Mouse (Mus musculus) limb, embryonic 15.5 days (tissue): ENCODE results near the gene Agbl5. TPM values are rescaled to one million over a fixed set of nuclear protein-coding genes. Genes with fewer than 3 reads are reported as not detected.
A peak's percentile ranks its signal among the peaks of the same experiment; 100 is the strongest.

Source experiments
- ATAC-seq: fragments of 200-750 bp; cut with Nextera tagmentation; 2 replicates; pipeline ENCODE4 v1.8.0; 2017; ENCODE audit warnings: low read depth, moderate TSS enrichment; ENCODE audit not compliant: insufficient number of reproducible peaks, low FRiP score, low TSS enrichment
- H3K27ac ChIP-seq: fragments of 300-500 bp; sonication (generic); 2 replicates; pipeline ENCODE4 v1.5.1; 2015; ENCODE audit warnings: moderate library complexity, mild to moderate bottlenecking, inconsistent platforms
- H3K27me3 ChIP-seq: fragments of 300-500 bp; sonication (generic); 2 replicates; pipeline ENCODE4 v1.6.1; 2015; ENCODE audit warnings: inconsistent platforms
- H3K36me3 ChIP-seq: fragments of 300-500 bp; sonication (generic); 2 replicates; pipeline ENCODE4 v1.6.1; 2015; ENCODE audit warnings: inconsistent platforms
- H3K4me1 ChIP-seq: fragments of 300-500 bp; sonication (generic); 2 replicates; pipeline ENCODE4 v1.6.1; 2015; ENCODE audit warnings: inconsistent platforms
- H3K4me2 ChIP-seq: fragments of 300-500 bp; sonication (generic); 2 replicates; pipeline ENCODE4 v1.6.1; 2015; ENCODE audit warnings: mild to moderate bottlenecking, inconsistent platforms
- H3K4me3 ChIP-seq: fragments of 300-500 bp; sonication (generic); 2 replicates; pipeline ENCODE4 v1.5.1; 2015; ENCODE audit warnings: mild to moderate bottlenecking, inconsistent platforms
- H3K9ac ChIP-seq: fragments of 300-500 bp; sonication (generic); 2 replicates; pipeline ENCODE4 v1.6.1; 2015; ENCODE audit warnings: inconsistent platforms
- H3K9me3 ChIP-seq: fragments of 300-500 bp; sonication (generic); 2 replicates; pipeline ENCODE4 v1.6.1; 2016; ENCODE audit warnings: inconsistent platforms
- WGBS: fragments of 180-500 bp; shearing (Covaris S2); methylation state at CpG from one replicate; pipeline ENCODE4 v1.1.7; 2015; 5-methylcytosine and 5-hydroxymethylcytosine counted together
- polyA plus RNA-seq: library from polyadenylated mRNA; unstranded; fragments of >200 nt; fragmentation: Nextera tagmentation; extraction: Ambion mirVana; gene quantifications from 2 replicates; pipeline ENCODE4 v1.2.1, GENCODE M21; 2015

Gene Agbl5
- polyA plus RNA-seq, 1 experiment from 2014 or later: 21.9 TPM

GRCm38 (mm10) chr5:30944956-30945781, 56.7 kb downstream of the Agbl5 start, which contains the start of gene Cgref1:
Cgref1 (minus strand) TSS chr5:30945591.
- peak within 1 kb of the TSS; percentile 92 for H3K4me2 ChIP-seq
- H3K27me3 ChIP-seq: peaks cover 6% of the 10 kb centered on the region; the same call in 1 of the 2 replicates
- peak within 1 kb of the TSS; percentile 35; the same call in 1 of the 2 replicates for H3K9ac ChIP-seq
- no peak within 1 kb of the TSS for H3K27ac ChIP-seq
- no peaks in the 10 kb centered on the region for H3K9me3 ChIP-seq
- WGBS: 5% methylated on average over 44 of the region's 44 CpGs
- H3K36me3 ChIP-seq: no peaks in the 10 kb centered on the region
- peaks cover 18% of the 10 kb centered on the region for H3K4me1 ChIP-seq
- peak; percentile 64 for ATAC-seq
- H3K4me3 ChIP-seq: peak within 1 kb of the TSS; percentile 51

- no peak overlapping the region for H3K27ac ChIP-seq
- no peak overlapping the region for H3K4me3 ChIP-seq
- no peak overlapping the region for H3K4me2 ChIP-seq
- H3K9ac ChIP-seq: no peak overlapping the region
- H3K9me3 ChIP-seq: no peaks in the 10 kb centered on the region
- 64% methylated on average over 5 of the region's 5 CpGs for WGBS
- peaks cover 24% of the 10 kb centered on the region for H3K4me1 ChIP-seq
- ATAC-seq: no peak
- peaks cover 6% of the 10 kb centered on the region; the same call in 1 of the 2 replicates for H3K27me3 ChIP-seq
- peaks cover 18% of the 10 kb centered on the region for H3K36me3 ChIP-seq
Observed at GRCm38 (mm10) chr5:30948620-30949019, 60.1 kb downstream of the Agbl5 start.

GRCm38 (mm10) chr5:30949654-30950326, 61.3 kb downstream of the Agbl5 start:
- peak; percentile 66 for ATAC-seq
- Histone ChIP-seq H3K9ac (peak overlapping the region; percentile 53; the same call in 1 of the 2 replicates), H3K4me2 (peak overlapping the region; percentile 90), H3K4me1 (peaks cover 24% of the 10 kb centered on the region), H3K27ac (peak overlapping the region; percentile 86), H3K36me3 (peaks cover 30% of the 10 kb centered on the region), H3K27me3 (peaks cover 4% of the 10 kb centered on the region; the same call in 1 of the 2 replicates), H3K4me3 (peak overlapping the region; percentile 58), H3K9me3 (no peaks in the 10 kb centered on the region)
- WGBS: 2% methylated on average over 31 of the region's 31 CpGs

- Histone ChIP-seq H3K9ac (peak overlapping the region; percentile 53; the same call in 1 of the 2 replicates), H3K4me1 (peaks cover 19% of the 10 kb centered on the region), H3K4me3 (peak overlapping the region; percentile 58), H3K9me3 (no peaks in the 10 kb centered on the region), H3K36me3 (peaks cover 36% of the 10 kb centered on the region), H3K4me2 (peak overlapping the region; percentile 90), H3K27me3 (no peaks in the 10 kb centered on the region), H3K27ac (peak overlapping the region; percentile 77)
- 49% methylated on average over 4 of the region's 4 CpGs for WGBS
- ATAC-seq: no peak
Observed at GRCm38 (mm10) chr5:30950451-30950850, 62.0 kb downstream of the Agbl5 start.

- Histone ChIP-seq H3K9ac (no peak overlapping the region), H3K4me1 (peaks cover 18% of the 10 kb centered on the region), H3K27me3 (no peaks in the 10 kb centered on the region), H3K4me3 (no peak overlapping the region), H3K27ac (no peak overlapping the region), H3K9me3 (no peaks in the 10 kb centered on the region), H3K4me2 (no peak overlapping the region), H3K36me3 (peaks cover 41% of the 10 kb centered on the region)
- no peak for ATAC-seq
- WGBS: 86% methylated on average over 2 of the region's 2 CpGs
Observed at GRCm38 (mm10) chr5:30950922-30951321, 62.4 kb downstream of the Agbl5 start.

- Histone ChIP-seq H3K9ac (no peak overlapping the region), H3K4me1 (peaks cover 18% of the 10 kb centered on the region), H3K27ac (no peak overlapping the region), H3K27me3 (no peaks in the 10 kb centered on the region), H3K4me2 (no peak overlapping the region), H3K4me3 (no peak overlapping the region), H3K9me3 (no peaks in the 10 kb centered on the region), H3K36me3 (peaks cover 44% of the 10 kb centered on the region)
- 84% methylated on average over 6 of the region's 6 CpGs for WGBS
- no peak for ATAC-seq
Observed at GRCm38 (mm10) chr5:30951706-30952105, 63.2 kb downstream of the Agbl5 start.

GRCm38 (mm10) chr5:30952551-30952950, 64.1 kb downstream of the Agbl5 start:
- no peaks in the 10 kb centered on the region for H3K27me3 ChIP-seq
- H3K4me3 ChIP-seq: no peak overlapping the region
- no peak overlapping the region for H3K4me2 ChIP-seq
- peaks cover 47% of the 10 kb centered on the region for H3K36me3 ChIP-seq
- no peaks in the 10 kb centered on the region for H3K9me3 ChIP-seq
- WGBS: 88% methylated on average over 5 of the region's 5 CpGs
- H3K4me1 ChIP-seq: peaks cover 21% of the 10 kb centered on the region
- ATAC-seq: no peak
- no peak overlapping the region for H3K27ac ChIP-seq
- no peak overlapping the region for H3K9ac ChIP-seq

GRCm38 (mm10) chr5:30954065-30954464, 65.6 kb downstream of the Agbl5 start:
- no peak overlapping the region for H3K9ac ChIP-seq
- no peak overlapping the region for H3K4me2 ChIP-seq
- 96% methylated on average over 6 of the region's 6 CpGs for WGBS

GRCm38 (mm10) chr5:30954556-30954955, 66.1 kb downstream of the Agbl5 start:
- peaks cover 59% of the 10 kb centered on the region for H3K36me3 ChIP-seq
- ATAC-seq: no peak
- no peak overlapping the region for H3K4me3 ChIP-seq
- no peak overlapping the region for H3K9ac ChIP-seq
- H3K9me3 ChIP-seq: no peaks in the 10 kb centered on the region
- no peak overlapping the region for H3K27ac ChIP-seq
- peaks cover 31% of the 10 kb centered on the region for H3K4me1 ChIP-seq
- H3K4me2 ChIP-seq: no peak overlapping the region
- no peaks in the 10 kb centered on the region for H3K27me3 ChIP-seq
- 97% methylated on average over 9 of the region's 9 CpGs for WGBS

More at GRCm38 (mm10) chr5:30954065-30954464, 65.6 kb downstream of the Agbl5 start:
- H3K9me3 ChIP-seq: no peaks in the 10 kb centered on the region
- peaks cover 33% of the 10 kb centered on the region for H3K4me1 ChIP-seq
- no peak overlapping the region for H3K27ac ChIP-seq
- peaks cover 59% of the 10 kb centered on the region for H3K36me3 ChIP-seq
- H3K4me3 ChIP-seq: no peak overlapping the region
- no peak for ATAC-seq
- no peaks in the 10 kb centered on the region for H3K27me3 ChIP-seq

- H3K4me2 ChIP-seq: no peak overlapping the region
- ATAC-seq: no peak
- no peaks in the 10 kb centered on the region for H3K9me3 ChIP-seq
- no peaks in the 10 kb centered on the region for H3K27me3 ChIP-seq
- no peak overlapping the region for H3K4me3 ChIP-seq
- peaks cover 59% of the 10 kb centered on the region for H3K36me3 ChIP-seq
- peaks cover 23% of the 10 kb centered on the region for H3K4me1 ChIP-seq
- no peak overlapping the region for H3K27ac ChIP-seq
- WGBS: 95% methylated on average over 6 of the region's 6 CpGs
- no peak overlapping the region for H3K9ac ChIP-seq
Observed at GRCm38 (mm10) chr5:30955751-30956150, 67.3 kb downstream of the Agbl5 start.
